ENCODE assay signal across 7 mouse cellular contexts in genomic region chr19:22554421-22554941, GRCm38 (mm10).
DNase-seq lines count a peak whose midpoint lies in the region; ATAC-seq and TF ChIP-seq lines count a peak whose summit lies in the region.

No protein-coding gene starts in this region.

- H3K4me3 ChIP-seq in heart, embryonic 11.5 days (ENCODE audit: low read depth, low read length) = no peak overlapping the region
- no peak overlapping the region for H3K4me3 ChIP-seq in kidney, postnatal 0 days (replicated peaks; ENCODE audit: low read depth, low read length)
- H3K4me3 ChIP-seq in limb, embryonic 13.5 days = no peak overlapping the region
- H3K4me3 ChIP-seq in liver, embryonic 11.5 days (ENCODE audit: low read depth, low read length) = no peak overlapping the region

- no peak overlapping the region for H3K9ac ChIP-seq in heart, embryonic 11.5 days (ENCODE audit: low read depth, low read length)
- no peak overlapping the region for H3K9ac ChIP-seq in kidney, postnatal 0 days (ENCODE audit: low read depth, low read length)
- no peak overlapping the region for H3K9ac ChIP-seq in limb, embryonic 13.5 days
- H3K9ac ChIP-seq in liver, embryonic 11.5 days (ENCODE audit: low read depth, low read length) = no peak overlapping the region

- no peaks in the 10 kb centered on the region for H3K27me3 ChIP-seq in heart, embryonic 11.5 days (ENCODE audit: control insufficient read depth, insufficient read depth, low read length)
- no peaks in the 10 kb centered on the region for H3K27me3 ChIP-seq in kidney, postnatal 0 days (ENCODE audit: insufficient read depth, low read length)
- no peaks in the 10 kb centered on the region for H3K27me3 ChIP-seq in limb, embryonic 13.5 days
- no peaks in the 10 kb centered on the region for H3K27me3 ChIP-seq in liver, embryonic 11.5 days (replicated peaks; ENCODE audit: control insufficient read depth, insufficient read depth, low read length)

- peak; percentile 91 for ATAC-seq in cerebellum, adult (ENCODE audit: insufficient number of reproducible peaks, low FRiP score, low TSS enrichment)
- no peak for ATAC-seq in heart, embryonic 11.5 days (replicated peaks; ENCODE audit: insufficient number of reproducible peaks, low FRiP score, low TSS enrichment)
- peak; percentile 68; the same call in 1 of the 2 replicates for ATAC-seq in kidney, postnatal 0 days (replicated peaks; ENCODE audit: low FRiP score, low read depth)
- no peak for ATAC-seq in limb, embryonic 13.5 days (ENCODE audit: low FRiP score, low read depth)
- no peak for ATAC-seq in liver, embryonic 11.5 days (replicated peaks; ENCODE audit: low FRiP score)

- H3K27ac ChIP-seq in heart, embryonic 11.5 days (ENCODE audit: low read depth, low read length) = no peak overlapping the region
- H3K27ac ChIP-seq in kidney, postnatal 0 days = no peak overlapping the region
- no peak overlapping the region for H3K27ac ChIP-seq in limb, embryonic 13.5 days
- H3K27ac ChIP-seq in liver, embryonic 11.5 days (ENCODE audit: low read depth, low read length) = no peak overlapping the region

- DNase-seq in embryo, embryonic 9.5 days (ENCODE audit: extremely low spot score) = peak; percentile 48
- DNase-seq in kidney, postnatal 0 days (ENCODE audit: low spot score) = peak; percentile 90
- DNase-seq in retina, postnatal 1 day = peak; percentile 84
- no peak for DNase-seq in liver, embryonic 11.5 days (ENCODE audit: low spot score)

- 8% methylated on average over 7 of the region's 7 CpGs for WGBS in heart, embryonic 11.5 days (ENCODE audit: insufficient replicate concordance)
- WGBS in kidney, postnatal 0 days = 8% methylated on average over 7 of the region's 7 CpGs
- 9% methylated on average over 7 of the region's 7 CpGs for WGBS in limb, embryonic 13.5 days
- 36% methylated on average over 7 of the region's 7 CpGs for WGBS in liver, embryonic 11.5 days

- no peaks in the 10 kb centered on the region for H3K9me3 ChIP-seq in heart, embryonic 11.5 days (replicated peaks; ENCODE audit: control insufficient read depth, low read length)
- H3K9me3 ChIP-seq in kidney, postnatal 0 days (replicated peaks; ENCODE audit: low read length) = no peaks in the 10 kb centered on the region
- H3K9me3 ChIP-seq in limb, embryonic 13.5 days = no peaks in the 10 kb centered on the region
- no peaks in the 10 kb centered on the region for H3K9me3 ChIP-seq in liver, embryonic 11.5 days (ENCODE audit: control insufficient read depth, low read length)

- H3K4me1 ChIP-seq in heart, embryonic 11.5 days (ENCODE audit: control insufficient read depth, insufficient read depth, low read length) = no peaks in the 10 kb centered on the region; the same call in 1 of the 2 replicates
- 0 out of 2 replicates have a peak, but pooled peaks cover 5% of the 10 kb centered on the region for H3K4me1 ChIP-seq in kidney, postnatal 0 days (replicated peaks; ENCODE audit: insufficient read depth, low read length)
- peaks cover 8% of the 10 kb centered on the region for H3K4me1 ChIP-seq in limb, embryonic 13.5 days
- H3K4me1 ChIP-seq in liver, embryonic 11.5 days (replicated peaks; ENCODE audit: control insufficient read depth, insufficient read depth, low read length) = no peaks in the 10 kb centered on the region

- no peak for TF ChIP-seq CTCF in kidney, postnatal 0 days (IDR thresholded peaks at IDR 0.05; ENCODE audit: low read depth)

- H3K36me3 ChIP-seq in heart, embryonic 11.5 days (ENCODE audit: control insufficient read depth, insufficient read depth, low read length) = no peaks in the 10 kb centered on the region
- H3K36me3 ChIP-seq in kidney, postnatal 0 days (ENCODE audit: insufficient read depth, low read length) = no peaks in the 10 kb centered on the region
- H3K36me3 ChIP-seq in limb, embryonic 13.5 days = no peaks in the 10 kb centered on the region
- H3K36me3 ChIP-seq in liver, embryonic 11.5 days (ENCODE audit: control insufficient read depth, insufficient read depth, low read length) = no peaks in the 10 kb centered on the region

- peak overlapping the region; percentile 50 for H3K4me2 ChIP-seq in heart, embryonic 11.5 days
- peak overlapping the region; percentile 14; the same call in 1 of the 2 replicates for H3K4me2 ChIP-seq in kidney, postnatal 0 days (ENCODE audit: low read length)
- peak overlapping the region; percentile 30 for H3K4me2 ChIP-seq in limb, embryonic 13.5 days (replicated peaks)
- H3K4me2 ChIP-seq in liver, embryonic 11.5 days = no peak overlapping the region

Comparison
In these comparisons a context has a peak if more than half of its experiments do, and no peak if none do; other contexts are left out.
1. ATAC-seq: peak in cerebellum, adult (single experiment) and kidney, postnatal 0 days (single experiment); none in heart, embryonic 11.5 days (single experiment), limb, embryonic 13.5 days (single experiment) and liver, embryonic 11.5 days (single experiment).